Mouse (Mus musculus) adrenal gland, adult 18-20 months (tissue): ENCODE measurements around the gene Man1c1. TPM values are rescaled to one million over a fixed set of nuclear protein-coding genes. Genes with fewer than 3 reads are reported as not detected.

ENCODE experiments used
- DNase-seq, 2 experiments: peaks; one replicate each; pipeline ENCODE4 v3.0.0; 2021 to 2022; ENCODE audit warnings: low spot score in 2 of 2
- total RNA-seq, 2 experiments: library from RNA; stranded (reverse); gene quantifications; 1 replicate in 1 of 2; 2 replicates in 1 of 2; pipeline ENCODE4 v1.2.3; 2021

Man1c1 gene
- total RNA-seq, 2 experiments from 2014 or later = 14.9 to 20.8 TPM

DNA sequence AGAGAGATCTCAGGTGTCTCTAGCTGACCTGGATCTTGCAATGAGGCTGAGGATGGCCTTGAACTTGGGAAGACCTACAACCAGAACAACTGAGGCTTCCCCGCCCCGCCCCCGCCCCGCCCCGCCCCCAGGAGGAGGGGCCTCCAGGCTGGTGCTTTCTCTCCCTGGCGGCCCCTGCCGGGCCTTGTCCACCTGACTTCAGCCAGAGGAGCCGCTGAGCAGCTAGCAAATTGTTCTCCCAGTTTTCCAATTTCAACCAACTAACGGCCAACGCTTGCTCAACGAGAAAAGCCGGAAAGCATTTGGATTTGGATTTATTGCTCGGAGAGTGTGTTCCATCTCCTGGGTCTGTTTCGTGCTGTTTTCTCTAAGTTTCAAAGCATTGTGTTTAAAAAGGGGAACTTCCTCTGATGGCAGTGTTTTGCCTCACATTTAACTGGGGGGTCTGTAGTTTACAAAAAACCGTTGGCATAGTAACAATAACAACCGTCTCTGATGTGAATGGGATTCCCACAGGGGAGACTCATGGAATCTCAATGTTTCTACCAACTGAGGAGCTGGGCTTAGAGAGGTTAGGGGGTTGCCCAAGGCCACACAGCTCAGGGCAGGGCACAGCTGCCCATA is 146.4 kb downstream of the Man1c1 start:
- no peak for DNase-seq

DNA sequence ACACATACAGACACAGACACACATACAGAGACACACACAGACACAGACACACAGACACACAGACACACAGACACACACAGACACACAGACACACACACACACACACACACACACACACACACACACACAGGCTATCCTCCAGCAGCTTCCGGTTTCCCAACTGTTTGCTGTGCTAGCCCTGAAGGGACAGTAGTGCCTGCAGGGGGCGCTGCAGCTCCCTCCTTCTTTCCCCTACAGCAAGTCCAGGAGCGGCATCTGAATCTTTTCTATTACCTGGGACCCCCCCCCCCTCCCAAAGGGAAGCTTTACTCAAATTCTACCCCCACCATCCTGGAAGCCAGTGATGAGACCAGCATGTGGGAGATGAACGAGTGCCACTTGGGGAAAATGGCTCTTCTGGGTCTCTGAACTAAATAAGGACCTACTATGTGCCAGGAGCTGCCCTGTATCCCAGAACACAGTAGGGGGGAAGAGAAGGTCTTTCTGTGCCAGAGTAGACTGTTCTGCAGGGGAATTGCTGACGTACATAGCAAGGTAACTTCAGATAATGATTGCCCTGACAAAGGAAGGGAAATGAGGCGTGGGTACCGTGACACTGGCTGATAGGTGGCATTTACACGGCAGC is 148.0 kb downstream of the Man1c1 start:
- DNase-seq = no peak

DNA sequence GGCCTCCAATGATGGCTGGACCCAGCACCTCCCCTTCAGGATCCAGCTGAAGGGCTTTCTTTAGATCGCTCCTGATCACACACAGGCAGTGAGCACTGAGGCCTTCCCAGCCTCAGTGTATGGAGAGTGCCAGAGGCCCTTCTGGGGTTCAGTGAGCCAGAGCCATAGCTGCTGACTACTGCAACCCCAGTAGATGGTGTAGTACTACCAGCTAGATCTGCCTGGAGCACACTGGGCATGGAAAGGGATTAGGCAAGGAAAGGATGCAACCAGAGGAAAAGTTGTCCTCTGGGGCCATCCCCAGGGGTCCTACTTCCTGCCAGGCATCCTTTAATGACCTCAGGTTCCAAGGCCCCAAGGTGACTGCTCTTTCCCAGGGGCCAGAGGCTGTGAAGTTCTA is 150.5 kb downstream of the Man1c1 start:
- no peak for DNase-seq

DNA sequence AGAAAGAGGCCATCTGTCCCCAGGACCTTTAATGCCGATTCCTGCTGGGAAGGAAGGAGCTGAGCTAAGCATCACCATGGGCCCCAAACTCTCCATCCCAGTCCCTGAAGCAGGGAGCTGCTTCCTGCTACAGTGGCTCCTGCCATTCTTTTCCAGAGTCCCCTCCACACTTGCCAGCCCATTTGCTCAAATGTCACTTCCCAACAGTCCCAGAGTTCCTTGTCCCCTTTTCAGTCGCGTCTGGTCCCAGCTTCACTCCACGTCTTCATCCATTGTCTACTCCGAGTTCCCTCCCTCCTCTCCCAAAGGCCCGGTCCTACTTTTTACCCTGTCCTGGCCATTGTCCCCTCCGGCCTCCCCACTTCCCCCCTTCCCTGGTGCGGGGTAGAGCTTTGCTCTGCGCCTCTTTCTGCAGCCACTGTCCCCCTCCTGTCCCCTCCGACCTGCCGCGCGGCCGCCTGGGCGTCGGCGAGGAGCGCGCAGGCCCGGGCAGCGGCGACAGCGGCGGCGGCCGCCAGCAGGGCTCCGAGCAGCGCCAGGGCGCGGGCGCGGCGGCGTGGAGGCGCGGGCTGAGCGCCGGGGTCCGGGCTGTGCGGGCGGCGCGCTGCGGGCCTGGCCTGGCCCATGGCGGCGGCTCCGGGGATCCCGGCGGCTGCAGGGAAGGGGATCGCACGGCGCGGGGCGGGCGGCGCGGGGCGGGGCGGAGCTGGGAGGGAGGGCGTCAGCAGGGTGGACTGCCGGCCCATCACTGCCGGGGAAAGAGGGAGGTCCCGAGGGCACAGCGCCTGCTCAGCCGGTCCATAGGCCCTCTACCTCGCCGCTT is 152.4 kb downstream of the Man1c1 start, which contains the start of gene Selenon:
Gene Selenon, minus strand, starts transcription at position 673 of the 823 bp plus-strand sequence.
- peak; percentile 66 to 75 for DNase-seq

DNA sequence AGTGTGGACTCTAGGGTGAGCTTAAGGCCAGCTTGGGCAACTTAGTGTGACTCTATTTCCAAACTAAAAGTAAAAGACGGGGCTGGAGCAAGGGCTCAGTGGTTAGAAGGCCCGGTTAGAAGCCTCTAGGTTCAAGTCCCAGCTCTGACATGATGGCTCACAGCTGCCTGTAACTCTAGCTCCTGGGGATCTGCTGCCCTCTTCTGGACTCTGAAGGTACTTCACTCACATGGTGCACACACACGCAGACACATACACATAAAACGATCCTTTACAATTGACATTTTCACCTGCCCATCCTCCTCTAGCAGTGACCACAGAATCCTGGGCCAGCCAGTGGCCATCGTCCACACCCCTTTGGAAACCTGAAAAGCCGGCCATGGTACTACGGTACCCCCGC is 154.2 kb downstream of the Man1c1 start:
- no peak for DNase-seq

DNA sequence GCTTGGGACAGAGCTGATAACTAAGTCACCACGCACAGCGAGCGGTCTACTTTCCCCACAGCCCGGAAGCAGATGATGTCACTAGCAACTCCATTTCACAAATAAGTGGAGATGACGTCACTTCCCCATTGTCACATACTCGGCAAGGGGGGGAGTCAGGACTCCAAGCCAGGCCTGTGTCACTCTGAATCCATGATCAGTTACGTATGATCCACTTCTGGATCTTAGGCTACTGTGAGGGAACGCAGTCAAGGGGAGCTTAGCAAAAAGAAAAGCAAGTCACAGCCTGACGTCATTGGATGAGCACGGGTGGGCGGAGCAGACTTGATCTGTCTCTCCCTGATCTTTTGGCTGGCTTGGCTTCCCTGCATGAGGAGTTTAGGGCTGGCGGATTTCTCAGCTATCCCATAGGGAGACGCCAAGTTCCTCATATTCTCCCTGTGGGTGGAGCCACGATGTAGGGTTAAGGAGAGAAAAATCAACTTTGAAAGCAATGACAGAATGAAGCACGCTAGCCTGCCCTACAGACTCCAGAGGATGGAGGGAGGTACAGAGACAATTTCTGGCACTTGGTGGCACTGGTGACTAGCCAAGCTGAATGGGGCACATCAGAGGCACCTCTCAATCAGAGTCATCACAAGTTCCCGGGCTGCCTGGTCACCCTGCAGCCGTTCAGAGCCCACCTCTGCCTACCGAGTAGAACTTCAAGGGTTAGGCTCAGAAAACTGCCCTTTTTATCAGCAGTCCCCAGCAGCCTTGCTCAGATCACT is 155.7 kb downstream of the Man1c1 start:
- no peak for DNase-seq

DNA sequence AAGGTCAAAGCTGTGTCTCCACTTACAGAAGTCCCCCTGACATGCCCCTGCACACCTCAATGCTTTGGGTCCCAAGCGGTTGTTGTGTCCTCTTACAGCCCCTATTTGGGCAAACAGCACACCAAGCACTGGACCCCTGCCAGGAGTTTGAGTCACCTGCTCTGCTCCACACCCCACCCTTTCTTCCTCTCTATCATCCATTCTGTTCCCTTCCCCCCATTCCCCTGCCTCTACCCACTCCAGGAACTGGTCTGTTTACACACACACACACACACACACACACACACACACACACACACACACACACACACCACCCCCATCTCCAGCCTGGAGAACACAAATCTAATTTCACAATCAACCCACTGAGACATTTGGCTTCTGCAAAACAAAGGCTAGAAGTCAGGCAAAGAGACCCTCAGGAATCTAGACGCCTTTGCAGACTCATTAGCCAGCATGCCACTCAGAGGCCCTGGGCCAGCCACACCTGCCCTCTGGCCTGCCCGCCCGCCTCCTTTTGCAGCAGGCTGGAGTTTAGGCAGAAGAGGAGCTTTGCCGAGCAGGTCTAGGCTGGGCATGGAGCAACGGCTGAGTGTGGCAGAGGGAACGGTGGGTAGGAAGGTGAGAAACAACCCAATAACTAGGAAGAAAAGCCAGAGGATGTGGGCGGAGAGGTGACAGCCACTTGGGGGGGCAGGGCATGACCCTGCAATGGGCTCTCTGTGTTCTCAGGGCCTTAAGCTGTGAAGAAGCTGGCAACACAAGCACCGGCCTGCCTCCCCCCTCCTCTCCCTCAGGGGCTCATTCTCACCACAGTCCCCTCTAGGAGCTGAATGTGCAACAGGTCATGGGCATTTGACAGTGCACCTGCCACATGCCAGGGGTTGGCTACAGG is 157.0 kb downstream of the Man1c1 start:
- peak in 1 of 2 experiments; percentile 36 for DNase-seq

DNA sequence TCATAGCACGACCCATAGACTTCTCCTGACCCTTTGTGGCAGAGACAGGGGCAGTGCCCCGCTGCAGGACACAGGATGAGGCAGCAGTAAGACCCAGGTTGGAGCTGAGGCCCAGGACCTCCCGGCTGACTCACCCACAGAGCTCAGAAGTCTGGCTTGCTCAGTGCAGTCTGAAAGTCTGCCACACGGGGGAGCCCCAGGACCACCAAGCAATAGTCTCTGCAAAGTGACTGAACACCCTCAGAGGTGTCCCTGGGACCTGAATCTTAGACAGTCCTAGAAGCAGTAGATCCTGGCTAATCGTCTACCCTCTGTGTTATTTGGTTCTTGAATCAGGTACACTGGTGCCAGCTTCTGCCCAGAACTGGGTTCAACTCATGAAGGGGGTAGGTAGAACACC is 160.8 kb downstream of the Man1c1 start:
- DNase-seq = peak; percentile 97

DNA sequence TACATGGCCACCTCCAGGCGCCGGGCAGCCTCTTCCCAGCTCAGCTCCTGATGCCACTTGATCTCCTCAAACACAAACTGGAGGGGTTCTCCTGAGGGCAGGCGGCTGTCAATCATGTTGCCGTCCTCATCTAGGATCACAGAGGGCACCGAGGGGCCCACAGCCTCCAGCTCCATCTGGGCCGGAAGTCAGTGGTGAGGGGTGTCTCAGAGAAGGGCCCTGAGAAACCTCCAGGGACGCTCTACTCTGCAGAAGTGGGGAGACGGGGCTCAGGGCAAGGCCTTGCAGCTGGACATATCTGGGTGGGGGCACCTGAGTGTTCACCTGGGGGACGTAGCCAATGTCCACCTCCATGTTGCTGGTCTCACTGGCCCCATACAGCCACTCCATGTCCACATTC is 161.4 kb downstream of the Man1c1 start:
- no peak for DNase-seq

DNA sequence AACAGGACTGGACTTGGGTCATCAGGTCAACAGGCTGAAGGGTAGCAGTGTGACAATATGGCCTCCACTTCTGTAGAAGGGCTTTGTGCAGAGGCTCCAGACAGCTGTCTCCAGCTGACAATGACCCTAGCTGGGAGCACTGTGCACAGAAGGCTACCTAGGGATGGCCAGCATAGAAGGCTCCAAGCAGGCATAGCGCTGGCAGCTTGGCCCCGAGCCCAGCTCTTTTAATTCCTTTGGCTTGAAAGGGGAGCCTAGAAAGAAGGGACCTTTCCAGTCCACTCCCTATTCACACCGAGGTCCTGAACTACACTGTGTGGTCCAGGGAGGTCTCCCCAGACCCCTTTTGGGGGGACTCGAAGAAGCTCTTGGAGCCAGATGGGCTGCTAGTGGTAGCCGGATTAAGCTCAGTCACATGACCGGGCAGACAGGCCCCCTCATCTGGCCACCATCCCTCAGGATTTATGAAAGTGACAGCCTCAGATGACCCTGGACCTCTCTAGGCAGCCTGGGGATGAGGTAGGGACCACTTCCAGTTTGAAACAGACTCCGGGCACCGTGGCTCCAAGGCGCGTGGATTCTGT is 165.0 kb downstream of the Man1c1 start:
- no peak for DNase-seq

DNA sequence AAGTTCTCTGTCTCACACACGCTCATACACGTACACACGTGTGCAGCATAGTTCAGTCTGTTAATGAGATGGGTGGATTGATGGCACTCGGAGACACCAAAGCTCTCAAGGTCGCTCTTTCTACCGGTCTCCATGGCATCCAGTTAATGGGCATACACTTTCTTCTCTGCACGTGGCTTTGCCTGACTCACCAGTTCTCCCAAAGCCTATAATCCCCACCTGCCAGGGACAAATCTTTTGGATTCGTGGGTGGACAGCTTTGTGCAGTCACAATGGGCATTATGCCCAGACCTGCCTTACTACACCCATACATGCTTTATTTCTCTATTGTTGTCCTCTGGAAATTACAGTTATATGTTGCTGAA is 168.3 kb downstream of the Man1c1 start:
- peak in 1 of 2 experiments; percentile 34 for DNase-seq

DNA sequence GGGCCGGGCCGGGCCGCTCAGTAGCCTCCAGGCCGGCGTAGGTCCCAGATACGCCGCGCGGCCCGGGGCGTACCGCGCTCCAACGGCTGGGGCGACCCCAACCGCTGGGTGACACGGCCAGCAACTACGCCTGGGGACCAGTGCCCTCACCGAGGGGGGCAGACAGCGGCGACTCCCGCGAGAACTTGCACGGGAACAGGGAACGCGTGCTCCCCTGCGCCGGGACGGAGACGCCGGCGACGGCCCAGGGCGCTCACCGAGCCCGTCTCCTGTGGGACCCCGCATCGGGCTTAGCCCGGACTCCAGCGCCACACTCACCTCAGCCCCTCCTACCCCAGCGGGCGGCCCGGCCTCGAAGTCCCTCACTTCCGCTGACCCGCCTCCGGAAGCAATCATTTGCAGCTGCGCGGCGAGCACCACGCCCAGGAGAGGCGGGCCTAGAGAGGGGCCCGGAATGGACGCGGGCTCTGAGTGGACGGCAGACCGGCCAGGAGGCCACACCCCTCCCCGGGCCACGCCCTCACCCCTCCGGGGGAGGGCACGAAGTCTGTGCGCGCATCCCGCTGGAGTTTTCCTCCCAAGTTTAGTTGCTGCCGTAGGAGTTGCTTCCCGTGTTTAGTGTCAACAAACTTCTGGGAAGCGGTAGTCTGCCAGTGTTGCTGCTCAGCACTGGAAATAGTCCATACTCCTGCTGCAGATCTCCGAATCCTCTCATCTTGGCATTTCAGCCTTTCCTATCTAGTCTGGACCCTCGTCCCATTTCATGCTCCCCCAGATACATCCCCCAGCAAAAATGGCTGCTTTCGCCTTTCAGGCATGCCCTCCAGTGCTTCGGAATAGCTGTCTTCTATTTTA is 168.9 kb downstream of the Man1c1 start, which contains the start of gene Mtfr1l:
Gene Mtfr1l, minus strand, starts transcription at position 456 of the 855 bp plus-strand sequence.
- peak; percentile 95 to 97 for DNase-seq

DNA sequence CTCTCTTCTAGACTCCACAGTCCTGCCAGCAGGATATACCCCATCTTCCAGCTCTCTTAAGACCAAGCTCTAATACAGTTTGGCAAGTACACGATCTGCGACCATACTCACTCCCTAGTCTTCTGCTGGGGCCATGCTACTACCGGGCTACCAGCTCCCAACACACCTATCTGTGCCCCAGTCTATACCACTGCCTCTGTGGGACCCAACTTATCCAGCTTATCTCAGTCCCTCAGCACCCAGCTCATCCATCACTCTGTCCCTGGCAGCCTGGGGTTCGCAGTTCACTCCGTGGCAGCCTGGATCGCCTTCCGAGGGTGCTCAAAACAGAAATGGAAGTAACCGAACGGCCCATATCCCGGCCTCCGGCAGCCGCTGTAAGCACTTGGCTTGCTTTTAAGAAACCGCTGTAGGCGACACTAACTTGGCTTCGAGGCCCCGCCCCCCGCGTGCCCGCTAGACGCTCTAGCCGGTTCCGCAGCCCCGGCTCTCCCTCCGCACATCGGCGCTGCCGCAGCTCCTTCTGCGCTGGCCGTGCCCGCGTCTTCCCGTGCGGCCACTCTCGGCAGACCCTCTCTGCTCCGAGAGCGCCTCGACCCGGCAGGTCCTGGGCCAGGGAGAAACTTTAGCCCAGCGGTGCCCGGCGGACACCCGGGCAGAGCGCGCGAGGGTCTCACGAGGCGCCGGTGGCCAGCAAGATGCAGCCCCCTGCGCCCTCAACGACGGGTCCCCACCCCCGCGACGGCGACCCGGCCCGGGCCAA is 169.8 kb downstream of the Man1c1 start:
- peak; percentile 73 to 74 for DNase-seq

DNA sequence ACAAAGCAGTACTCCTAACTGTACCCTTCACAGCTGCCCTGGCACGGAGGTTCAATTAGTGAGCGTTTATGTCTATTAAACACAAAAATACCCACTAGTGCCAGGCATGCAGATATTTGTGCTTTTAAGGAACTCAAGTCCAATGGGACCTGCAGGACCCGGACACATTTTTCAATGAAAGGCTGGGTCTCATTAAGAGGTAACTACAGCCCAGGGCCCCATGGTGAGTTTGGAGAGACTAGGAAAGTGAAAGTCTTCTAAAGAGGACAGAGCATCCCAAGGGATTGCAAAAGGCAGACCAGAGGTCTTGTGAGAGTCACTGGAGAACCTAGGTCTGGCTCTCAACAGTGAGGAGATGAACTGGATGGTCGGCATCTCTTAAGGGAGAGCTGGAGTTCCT is 170.7 kb downstream of the Man1c1 start:
- no peak for DNase-seq

DNA sequence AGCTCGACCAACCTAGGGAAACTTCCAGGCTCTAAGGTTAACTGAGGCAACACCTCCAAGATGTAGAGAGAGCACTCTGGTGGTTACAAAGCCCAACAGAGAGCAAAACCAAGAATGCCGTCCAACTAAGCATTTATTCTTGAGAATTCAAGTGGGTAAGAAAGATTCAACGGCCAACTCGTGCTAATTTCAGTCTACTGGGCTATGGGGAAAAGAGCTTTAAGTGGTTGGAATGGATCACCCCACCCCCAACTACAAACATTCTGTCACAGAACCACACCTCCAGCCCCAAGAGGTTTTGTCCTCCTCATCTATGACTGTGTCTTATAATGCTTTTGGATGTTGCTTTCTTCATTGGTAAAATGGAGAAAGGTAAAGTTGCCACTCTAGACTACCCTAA is 171.2 kb downstream of the Man1c1 start:
- DNase-seq = no peak

DNA sequence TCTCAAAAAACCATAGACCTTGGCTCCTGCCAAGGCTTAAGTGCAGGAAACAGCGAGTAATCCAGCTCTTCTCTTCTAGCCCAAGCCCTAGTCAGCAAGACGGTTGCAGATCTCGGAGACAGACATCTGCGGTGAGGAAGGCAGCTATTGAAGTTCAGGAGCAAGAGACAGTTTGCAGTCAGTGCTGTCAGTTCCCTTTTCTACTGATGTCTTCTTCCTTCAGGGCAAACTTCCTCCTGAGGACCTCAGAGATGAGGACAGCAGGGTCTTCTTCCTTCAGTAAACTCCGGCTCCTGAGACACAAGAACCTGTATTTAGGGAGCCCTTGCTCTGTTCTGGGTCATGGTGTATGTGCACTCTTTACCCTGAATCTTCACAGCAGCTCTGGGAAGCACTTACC is 177.9 kb downstream of the Man1c1 start:
- no peak for DNase-seq

DNA sequence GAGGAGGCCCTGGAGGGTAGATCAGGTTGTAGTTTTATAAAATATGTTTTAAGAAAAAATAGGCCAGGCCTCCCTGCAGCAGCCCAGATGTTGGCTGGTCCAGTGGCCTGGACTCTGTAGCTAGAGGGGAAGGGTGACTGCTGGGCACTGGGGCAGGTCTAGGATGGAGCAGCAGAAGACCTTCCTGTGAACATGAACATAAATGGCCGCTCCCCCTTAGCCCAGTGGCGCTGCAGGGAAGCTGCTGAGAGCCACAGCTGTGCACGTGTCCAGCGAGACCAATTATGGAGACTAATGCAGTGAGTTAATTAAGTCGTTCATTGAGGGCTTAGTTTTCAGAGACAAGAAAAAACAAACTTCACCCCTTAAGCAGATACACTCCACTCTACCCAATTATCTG is 178.3 kb downstream of the Man1c1 start:
- DNase-seq = no peak

DNA sequence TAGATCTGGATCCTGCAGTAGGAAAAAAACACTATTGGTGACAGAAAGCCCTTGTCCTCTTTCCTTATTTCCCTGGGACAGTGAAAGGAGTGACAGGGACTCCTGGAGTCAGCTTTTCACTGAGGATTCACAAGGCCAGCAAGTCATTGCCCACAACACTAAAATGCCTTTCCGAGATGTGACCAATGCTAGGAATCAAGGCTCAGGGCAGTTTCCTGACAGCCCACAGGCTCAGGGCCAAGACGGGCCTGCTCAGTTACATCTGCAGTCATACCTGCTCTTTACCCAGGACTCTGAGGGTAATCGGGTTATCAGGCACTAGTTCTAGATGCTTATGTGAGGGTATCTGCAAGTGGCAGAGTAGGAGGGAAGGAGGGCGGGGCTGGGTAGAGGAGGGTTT is 180.6 kb downstream of the Man1c1 start:
- DNase-seq = no peak
